Mouse (Mus musculus): ENCODE results near the gene Klhdc8a. TPM values are rescaled to one million over a fixed set of nuclear protein-coding genes. Genes with fewer than 3 reads are reported as not detected.

The Klhdc8a gene
- polyA plus RNA-seq, 1 experiment from 2014 or later, result 0.19 TPM

DNA sequence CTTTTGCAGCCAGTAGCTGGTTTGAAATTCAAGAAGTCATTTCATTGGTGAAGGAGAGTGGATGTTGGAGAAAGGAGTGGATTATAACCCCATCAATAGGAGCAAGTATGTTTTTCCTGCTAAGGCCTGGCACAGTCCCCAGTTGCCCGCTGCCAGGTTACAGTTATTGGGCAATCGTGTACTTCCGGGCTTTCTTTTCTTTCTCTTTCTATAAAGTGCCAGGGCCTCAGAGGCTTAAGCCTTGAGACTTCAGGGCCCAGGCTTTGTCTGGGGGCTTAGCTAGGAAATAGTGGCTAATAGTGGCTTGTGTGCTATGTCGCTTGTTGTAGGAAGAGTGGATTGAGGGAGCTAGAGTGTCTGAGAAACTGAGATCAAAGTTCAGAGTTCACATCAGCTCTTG lies 19.0 kb downstream of the Klhdc8a start:
- Histone ChIP-seq H3K4me1 (replicated peaks; ENCODE audit: control insufficient read depth, insufficient read depth, low read length) (peaks cover 18% of the 10 kb centered on the region), H3K27ac (ENCODE audit: low read depth) (no peak overlapping the region), H3K27me3 (replicated peaks; ENCODE audit: control insufficient read depth, insufficient read depth, low read length) (peaks cover 20% of the 10 kb centered on the region), H3K9ac (ENCODE audit: low read length) (no peak overlapping the region), H3K9me3 (ENCODE audit: control insufficient read depth, low read length) (no peaks in the 10 kb centered on the region), H3K4me3 (ENCODE audit: low read depth, low read length) (no peak overlapping the region), H3K36me3 (ENCODE audit: control insufficient read depth, insufficient read depth, low read length) (no peaks in the 10 kb centered on the region), H3K4me2 (ENCODE audit: low read length) (no peak overlapping the region)
- ATAC-seq (replicated peaks; ENCODE audit: low FRiP score, low TSS enrichment, low read depth) (no peak), DNase-seq (ENCODE audit: low spot score) (no peak)
- 82% methylated on average over 4 of the region's 4 CpGs for WGBS

DNA sequence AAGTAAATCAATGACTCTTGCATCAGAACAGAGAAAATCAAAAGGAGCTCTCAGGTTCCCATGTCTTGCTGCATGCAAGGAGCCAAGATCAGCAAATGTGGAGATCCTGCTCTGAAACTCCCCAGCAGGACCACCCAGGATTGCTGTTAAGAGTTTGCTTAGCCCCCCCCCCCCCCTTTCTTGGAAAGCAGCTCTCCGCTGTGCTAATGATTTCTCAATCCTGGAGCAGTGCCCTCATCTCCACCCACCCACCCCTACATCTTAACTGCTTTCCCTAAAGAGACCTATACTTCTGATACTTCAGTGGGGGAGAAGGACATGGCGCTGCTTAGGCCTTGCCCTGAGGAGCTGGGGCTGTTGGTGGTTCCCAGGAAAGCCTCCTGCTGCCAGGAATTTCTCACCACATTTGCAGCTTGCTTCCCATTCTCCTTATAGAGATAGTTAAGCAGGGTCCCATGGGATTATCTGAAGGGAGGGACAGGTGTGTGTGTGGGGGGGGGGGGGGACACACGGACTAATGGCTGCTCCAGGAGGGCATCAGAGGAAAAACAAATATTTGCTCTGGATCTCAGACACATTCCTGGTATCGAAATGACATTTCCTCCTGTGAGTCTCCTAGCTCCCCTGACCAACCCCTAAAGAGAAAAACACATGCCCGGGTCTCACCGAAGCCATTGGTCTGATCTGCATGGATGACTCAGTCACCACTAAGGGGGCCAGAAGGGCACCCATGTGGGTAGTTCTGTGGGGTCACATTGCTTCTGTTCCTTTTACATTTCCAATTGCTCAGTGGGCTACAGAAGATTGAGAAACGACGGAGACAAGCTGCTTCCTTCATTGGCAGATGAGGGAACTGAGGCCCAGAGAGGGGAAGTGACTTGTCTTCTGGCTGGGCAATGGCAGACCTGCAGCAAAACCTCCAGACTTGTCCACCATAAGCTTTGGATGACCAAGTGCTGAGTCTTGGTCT lies 19.8 kb downstream of the Klhdc8a start:
- ATAC-seq (replicated peaks; ENCODE audit: low FRiP score, low TSS enrichment, low read depth) (no peak), DNase-seq (ENCODE audit: low spot score) (no peak)
- 45% methylated on average over 8 of the region's 8 CpGs for WGBS
- no peaks in the 10 kb centered on the region for H3K36me3 ChIP-seq (ENCODE audit: control insufficient read depth, insufficient read depth, low read length)
- H3K4me1 ChIP-seq (replicated peaks; ENCODE audit: control insufficient read depth, insufficient read depth, low read length), result peaks cover 26% of the 10 kb centered on the region
- H3K27ac ChIP-seq (ENCODE audit: low read depth), result no peak overlapping the region
- H3K9me3 ChIP-seq (ENCODE audit: control insufficient read depth, low read length), result no peaks in the 10 kb centered on the region
- peaks cover 20% of the 10 kb centered on the region for H3K27me3 ChIP-seq (replicated peaks; ENCODE audit: control insufficient read depth, insufficient read depth, low read length)
- no peak overlapping the region for H3K9ac ChIP-seq (ENCODE audit: low read length)
- H3K4me2 ChIP-seq (ENCODE audit: low read length), result no peak overlapping the region
- H3K4me3 ChIP-seq (ENCODE audit: low read depth, low read length), result no peak overlapping the region

DNA sequence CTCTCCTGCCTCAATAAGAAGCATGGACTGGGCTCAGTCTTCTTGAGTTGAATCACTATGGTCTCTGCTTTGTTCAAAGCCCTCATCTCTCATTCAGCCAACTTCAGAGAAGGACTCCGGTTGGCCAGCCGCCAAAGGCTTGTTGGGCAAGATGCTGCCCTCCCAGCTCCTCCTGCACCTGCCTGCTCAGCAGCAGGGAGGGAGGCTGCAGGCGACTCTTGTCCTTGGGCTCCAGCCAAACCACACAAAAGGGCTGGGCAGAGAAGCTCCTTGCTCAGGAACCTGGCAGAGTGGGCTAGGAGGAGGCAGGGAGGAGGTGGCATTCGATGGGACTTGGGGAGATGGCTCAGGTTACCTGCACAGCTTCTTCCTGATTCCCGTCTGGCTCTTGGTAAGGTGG lies 20.8 kb downstream of the Klhdc8a start:
- 55% methylated on average over 5 of the region's 5 CpGs for WGBS
- no peaks in the 10 kb centered on the region for H3K9me3 ChIP-seq (ENCODE audit: control insufficient read depth, low read length)
- peaks cover 27% of the 10 kb centered on the region for H3K4me1 ChIP-seq (replicated peaks; ENCODE audit: control insufficient read depth, insufficient read depth, low read length)
- H3K27me3 ChIP-seq (replicated peaks; ENCODE audit: control insufficient read depth, insufficient read depth, low read length), result peaks cover 20% of the 10 kb centered on the region
- no peak overlapping the region for H3K4me3 ChIP-seq (ENCODE audit: low read depth, low read length)
- H3K4me2 ChIP-seq (ENCODE audit: low read length), result no peak overlapping the region
- H3K9ac ChIP-seq (ENCODE audit: low read length), result no peak overlapping the region
- no peak for DNase-seq (ENCODE audit: low spot score)
- no peaks in the 10 kb centered on the region for H3K36me3 ChIP-seq (ENCODE audit: control insufficient read depth, insufficient read depth, low read length)
- no peak overlapping the region for H3K27ac ChIP-seq (ENCODE audit: low read depth)
- no peak; the same call in 1 of the 2 replicates for ATAC-seq (replicated peaks; ENCODE audit: low FRiP score, low TSS enrichment, low read depth)

DNA sequence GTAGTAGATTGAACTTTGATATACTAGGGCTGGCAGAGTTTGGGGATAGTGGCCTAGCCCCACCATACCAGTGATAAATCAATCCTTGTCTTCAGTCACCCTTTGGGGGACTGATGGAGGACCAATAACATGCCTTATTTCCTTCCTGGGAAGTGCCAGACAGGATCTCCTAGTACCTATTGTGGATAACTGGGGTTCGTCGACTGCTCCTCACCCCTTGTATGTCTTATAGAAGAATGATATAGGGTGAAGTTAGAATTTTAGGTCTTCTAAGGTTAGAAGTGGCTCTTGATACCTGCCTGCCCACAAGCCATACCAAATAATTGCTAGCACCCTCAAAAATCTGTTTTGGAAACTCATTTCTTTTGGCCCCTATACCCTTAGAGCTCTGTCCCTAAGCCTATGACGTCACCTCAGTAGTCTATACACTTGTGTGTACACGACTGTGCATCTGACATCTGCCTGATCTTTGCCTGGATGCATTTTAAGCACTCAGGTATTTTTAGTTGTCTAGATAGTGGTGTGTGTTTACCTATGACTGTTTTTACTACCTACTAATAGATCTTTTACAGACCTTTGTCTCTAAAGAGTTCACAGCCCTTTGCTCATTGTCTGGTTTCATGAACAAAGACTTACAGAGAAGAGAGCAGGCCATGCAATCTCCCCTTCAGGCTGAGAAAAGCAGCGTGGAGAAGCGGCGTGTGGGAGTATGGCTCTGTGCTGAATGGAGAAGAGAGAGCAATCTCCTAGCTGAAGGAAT lies 23.6 kb downstream of the Klhdc8a start:
- Histone ChIP-seq H3K4me3 (ENCODE audit: low read depth, low read length) (no peak overlapping the region), H3K27ac (ENCODE audit: low read depth) (peak overlapping the region; percentile 34; the same call in 1 of the 2 replicates), H3K36me3 (ENCODE audit: control insufficient read depth, insufficient read depth, low read length) (no peaks in the 10 kb centered on the region), H3K9me3 (ENCODE audit: control insufficient read depth, low read length) (no peaks in the 10 kb centered on the region), H3K4me2 (ENCODE audit: low read length) (no peak overlapping the region), H3K27me3 (replicated peaks; ENCODE audit: control insufficient read depth, insufficient read depth, low read length) (peaks cover 4% of the 10 kb centered on the region), H3K4me1 (replicated peaks; ENCODE audit: control insufficient read depth, insufficient read depth, low read length) (peaks cover 22% of the 10 kb centered on the region), H3K9ac (ENCODE audit: low read length) (no peak overlapping the region)
- WGBS, result 60% methylated on average over 7 of the region's 7 CpGs
- no peak for ATAC-seq (replicated peaks; ENCODE audit: low FRiP score, low TSS enrichment, low read depth)
- DNase-seq (ENCODE audit: low spot score), result no peak

DNA sequence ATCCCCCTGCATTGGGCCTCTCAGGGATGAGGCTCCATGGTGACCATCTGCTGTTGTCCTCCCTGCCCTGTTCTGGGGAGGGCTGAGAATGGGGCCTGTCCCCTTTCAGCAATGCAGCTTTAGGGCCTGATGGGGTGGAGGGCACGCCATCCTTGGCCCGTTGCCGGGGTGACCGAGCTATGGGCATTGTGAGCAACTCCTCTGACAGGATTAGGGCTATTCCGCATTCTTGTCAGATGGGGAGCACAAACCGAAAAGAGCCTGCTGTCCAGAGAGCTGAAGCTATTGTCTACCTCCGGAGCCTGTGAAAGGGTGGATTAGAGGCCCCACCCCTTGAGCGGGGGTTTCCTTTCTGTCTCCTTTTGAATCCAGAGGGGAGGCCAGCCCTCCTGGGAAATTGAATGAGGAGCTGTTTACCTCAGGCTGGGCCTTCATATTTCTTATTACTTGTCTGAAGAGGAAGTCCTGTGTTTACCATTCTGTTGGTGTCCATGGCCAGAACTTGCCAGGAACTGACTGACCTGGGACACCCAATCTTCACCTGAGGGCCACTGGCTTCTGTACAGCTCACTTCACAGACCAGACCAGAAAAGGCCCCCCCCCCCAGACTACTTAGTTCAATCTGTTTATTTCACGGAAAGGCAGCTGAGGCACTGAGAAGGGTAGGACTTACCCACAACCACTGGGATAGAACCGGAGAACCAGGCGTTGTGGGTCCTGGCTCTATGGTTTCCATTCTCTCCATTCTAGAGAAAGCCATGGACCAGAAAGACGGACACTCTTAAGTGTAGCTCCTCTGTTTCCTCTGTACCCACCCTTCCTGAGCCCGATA lies 24.5 kb downstream of the Klhdc8a start:
- Histone ChIP-seq H3K27me3 (replicated peaks; ENCODE audit: control insufficient read depth, insufficient read depth, low read length) (no peaks in the 10 kb centered on the region), H3K27ac (ENCODE audit: low read depth) (peak overlapping the region; percentile 34; the same call in 1 of the 2 replicates), H3K4me1 (replicated peaks; ENCODE audit: control insufficient read depth, insufficient read depth, low read length) (peaks cover 16% of the 10 kb centered on the region), H3K9me3 (ENCODE audit: control insufficient read depth, low read length) (no peaks in the 10 kb centered on the region), H3K9ac (ENCODE audit: low read length) (no peak overlapping the region; the same call in 1 of the 2 replicates), H3K4me2 (ENCODE audit: low read length) (no peak overlapping the region), H3K36me3 (ENCODE audit: control insufficient read depth, insufficient read depth, low read length) (no peaks in the 10 kb centered on the region), H3K4me3 (ENCODE audit: low read depth, low read length) (no peak overlapping the region)
- DNase-seq (ENCODE audit: low spot score) (peak; percentile 64), ATAC-seq (replicated peaks; ENCODE audit: low FRiP score, low TSS enrichment, low read depth) (peak; percentile 33; the same call in 1 of the 2 replicates)
- WGBS, result 33% methylated on average over 13 of the region's 13 CpGs

GRCm38 (mm10) chr1:132326777-132327176 lies 28.4 kb downstream of the Klhdc8a start:
- no peak for DNase-seq (ENCODE audit: low spot score)
- no peaks in the 10 kb centered on the region for H3K36me3 ChIP-seq (ENCODE audit: control insufficient read depth, insufficient read depth, low read length)
- H3K4me2 ChIP-seq (ENCODE audit: low read length), result no peak overlapping the region
- H3K9ac ChIP-seq (ENCODE audit: low read length), result no peak overlapping the region
- peaks cover 11% of the 10 kb centered on the region for H3K4me1 ChIP-seq (replicated peaks; ENCODE audit: control insufficient read depth, insufficient read depth, low read length)
- H3K27ac ChIP-seq (ENCODE audit: low read depth), result no peak overlapping the region
- no peaks in the 10 kb centered on the region for H3K9me3 ChIP-seq (ENCODE audit: control insufficient read depth, low read length)
- H3K4me3 ChIP-seq (ENCODE audit: low read depth, low read length), result no peak overlapping the region
- H3K27me3 ChIP-seq (replicated peaks; ENCODE audit: control insufficient read depth, insufficient read depth, low read length), result no peaks in the 10 kb centered on the region
- no peak for ATAC-seq (replicated peaks; ENCODE audit: low FRiP score, low TSS enrichment, low read depth)
- 51% methylated on average over 9 of the region's 9 CpGs for WGBS

DNA sequence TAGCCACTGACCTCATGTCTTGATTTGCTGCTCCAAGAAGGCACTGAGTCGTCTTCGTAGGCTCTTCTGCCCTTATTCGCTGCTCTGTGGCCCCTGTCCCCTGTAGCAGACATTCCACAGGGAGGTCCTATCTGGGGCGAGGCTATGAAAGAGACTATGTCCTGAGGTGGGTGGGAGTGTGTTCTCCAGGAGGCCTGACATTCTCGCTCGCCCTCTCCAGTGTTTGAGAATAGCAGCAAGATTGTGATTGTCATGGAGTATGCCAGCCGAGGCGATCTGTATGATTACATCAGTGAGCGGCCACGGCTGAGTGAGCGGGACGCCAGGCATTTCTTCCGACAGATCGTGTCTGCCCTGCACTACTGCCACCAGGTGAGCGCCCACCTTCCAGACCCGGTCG lies 29.1 kb downstream of the Klhdc8a start:
- no peak for ATAC-seq (replicated peaks; ENCODE audit: low FRiP score, low TSS enrichment, low read depth)
- DNase-seq (ENCODE audit: low spot score), result no peak

GRCm38 (mm10) chr1:132328565-132328964 lies 30.1 kb downstream of the Klhdc8a start:
- Histone ChIP-seq H3K9ac (ENCODE audit: low read length) (no peak overlapping the region), H3K27ac (ENCODE audit: low read depth) (no peak overlapping the region), H3K27me3 (replicated peaks; ENCODE audit: control insufficient read depth, insufficient read depth, low read length) (no peaks in the 10 kb centered on the region), H3K9me3 (ENCODE audit: control insufficient read depth, low read length) (no peaks in the 10 kb centered on the region), H3K4me2 (ENCODE audit: low read length) (no peak overlapping the region), H3K4me1 (replicated peaks; ENCODE audit: control insufficient read depth, insufficient read depth, low read length) (peaks cover 5% of the 10 kb centered on the region), H3K36me3 (ENCODE audit: control insufficient read depth, insufficient read depth, low read length) (no peaks in the 10 kb centered on the region), H3K4me3 (ENCODE audit: low read depth, low read length) (no peak overlapping the region)
- DNase-seq (ENCODE audit: low spot score), result no peak
- 39% methylated on average over 3 of the region's 3 CpGs for WGBS
- no peak for ATAC-seq (replicated peaks; ENCODE audit: low FRiP score, low TSS enrichment, low read depth)

More for the DNA sequence above, 29.1 kb downstream of the Klhdc8a start:
- Histone ChIP-seq H3K9me3 (ENCODE audit: control insufficient read depth, low read length) (no peaks in the 10 kb centered on the region), H3K4me1 (replicated peaks; ENCODE audit: control insufficient read depth, insufficient read depth, low read length) (peaks cover 8% of the 10 kb centered on the region), H3K27ac (ENCODE audit: low read depth) (no peak overlapping the region), H3K9ac (ENCODE audit: low read length) (no peak overlapping the region), H3K36me3 (ENCODE audit: control insufficient read depth, insufficient read depth, low read length) (no peaks in the 10 kb centered on the region), H3K4me2 (ENCODE audit: low read length) (no peak overlapping the region), H3K27me3 (replicated peaks; ENCODE audit: control insufficient read depth, insufficient read depth, low read length) (no peaks in the 10 kb centered on the region), H3K4me3 (ENCODE audit: low read depth, low read length) (no peak overlapping the region)
- 85% methylated on average over 17 of the region's 17 CpGs for WGBS
